Mouse (Mus musculus) heart, embryonic 16.5 days (tissue): ENCODE results near the gene Pold3. TPM values are rescaled to one million over a fixed set of nuclear protein-coding genes. Genes with fewer than 3 reads are reported as not detected.

Source experiments
- ATAC-seq: fragments of 200-750 bp; cut with Nextera tagmentation; replicated peaks from 2 replicates; pipeline ENCODE4 v1.8.0; 2017; ENCODE audit warnings: moderate number of reproducible peaks; ENCODE audit not compliant: insufficient read depth, low FRiP score; ENCODE audit errors: extremely low read depth
- H3K27ac ChIP-seq: fragments of 300-500 bp; sonication (generic); 2 replicates; pipeline ENCODE4 v1.5.1; 2014; ENCODE audit warnings: mild to moderate bottlenecking, low read length, control low read depth, moderate library complexity
- H3K27me3 ChIP-seq: fragments of 300-500 bp; sonication (generic); 2 replicates; pipeline ENCODE4 v1.6.1; 2014; ENCODE audit warnings: low read length, mixed read lengths; ENCODE audit not compliant: control insufficient read depth, insufficient read depth
- H3K36me3 ChIP-seq: fragments of 300-500 bp; sonication (generic); 2 replicates; pipeline ENCODE4 v1.6.1; 2014; ENCODE audit not compliant: control insufficient read depth, insufficient read depth
- H3K4me1 ChIP-seq: fragments of 300-500 bp; sonication (generic); 2 replicates; pipeline ENCODE4 v1.6.1; 2014; ENCODE audit warnings: low read length, mixed read lengths; ENCODE audit not compliant: control insufficient read depth, insufficient read depth
- H3K4me2 ChIP-seq: fragments of 300-500 bp; sonication (generic); 2 replicates; pipeline ENCODE4 v1.6.1; 2014; ENCODE audit warnings: low read depth, mild to moderate bottlenecking, control low read depth, low read length
- H3K4me3 ChIP-seq: fragments of 300-500 bp; sonication (generic); 2 replicates; pipeline ENCODE4 v1.5.1; 2014; ENCODE audit warnings: mild to moderate bottlenecking, control low read depth, low read length
- H3K9ac ChIP-seq: fragments of 300-500 bp; sonication (generic); 2 replicates; pipeline ENCODE4 v1.6.1; 2014; ENCODE audit warnings: low read length, control low read depth
- H3K9me3 ChIP-seq: fragments of 300-500 bp; sonication (generic); replicated peaks from 2 replicates; pipeline ENCODE4 v1.6.1; 2016; ENCODE audit warnings: low read length; ENCODE audit not compliant: control insufficient read depth
- WGBS: fragments of 180-500 bp; shearing (Covaris S2); extraction: QIAGEN DNeasy Blood & Tissue Kit; methylation state at CpG from one replicate; pipeline ENCODE4 v1.1.7; 2014; 5-methylcytosine and 5-hydroxymethylcytosine counted together
- polyA plus RNA-seq: library from polyadenylated mRNA; unstranded; fragments of >200 nt; fragmentation: Nextera tagmentation; extraction: Ambion mirVana; gene quantifications from 2 replicates; pipeline ENCODE4 v1.2.1, GENCODE M21; 2015

Pold3 gene
- polyA plus RNA-seq: 33.4 and 36.6 TPM in 2 replicates

DNA sequence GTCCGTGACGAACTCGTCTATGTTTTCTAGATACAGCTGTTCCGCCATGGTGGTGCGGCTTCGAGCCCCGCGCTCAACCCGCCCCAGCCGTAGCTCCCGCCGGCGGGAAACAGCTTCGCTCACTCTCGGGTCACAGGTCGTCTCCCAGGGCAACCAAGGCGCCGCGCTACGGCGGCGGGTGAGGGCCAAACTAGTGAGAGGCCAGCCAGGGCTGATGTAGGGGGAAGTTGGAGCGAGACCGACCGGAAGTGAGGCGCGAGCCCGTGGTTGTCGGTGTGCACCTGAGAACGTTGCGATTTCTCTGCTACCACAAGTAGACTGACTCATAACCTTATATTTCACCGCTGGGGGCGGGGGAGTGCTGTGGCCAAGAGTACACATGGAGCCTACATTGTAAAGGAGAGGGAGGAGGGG is at the start of gene Pold3:
TSS of gene Pold3 (minus strand) at position 190 of the 414 bp plus-strand sequence.
- Histone ChIP-seq H3K4me2 (peak within 1 kb of the TSS; percentile 66), H3K27ac (peak within 1 kb of the TSS; percentile 86), H3K27me3 (no peaks in the 10 kb centered on the region), H3K9me3 (no peaks in the 10 kb centered on the region), H3K4me3 (peak within 1 kb of the TSS; percentile 94), H3K36me3 (peaks cover 5% of the 10 kb centered on the region; the same call in 1 of the 2 replicates), H3K9ac (peak within 1 kb of the TSS; percentile 93), H3K4me1 (peaks cover 2% of the 10 kb centered on the region; the same call in 1 of the 2 replicates)
- ATAC-seq: peak; percentile 97
- WGBS: under 1% methylated on average over 33 of the region's 33 CpGs

DNA sequence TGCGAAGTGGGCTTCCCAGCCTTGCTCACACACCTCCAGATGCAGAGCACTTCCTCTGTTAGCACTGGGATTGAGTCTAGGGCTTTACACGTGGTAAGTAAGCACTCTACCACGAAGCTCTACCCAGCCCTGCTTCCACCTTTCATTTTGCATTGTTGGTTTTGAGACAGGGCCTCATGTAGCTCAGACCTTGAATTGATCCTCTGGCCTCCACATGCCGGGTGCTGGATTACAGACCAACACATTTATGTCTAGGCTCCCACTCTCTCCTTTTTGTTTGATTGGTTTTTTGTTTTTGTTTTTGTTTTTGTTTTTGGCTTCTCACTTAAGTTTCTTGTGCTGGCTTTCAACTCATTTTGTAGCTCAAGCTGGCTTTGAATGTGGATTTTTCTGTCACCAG is 49.4 kb upstream of the Pold3 start:
- no peaks in the 10 kb centered on the region for H3K36me3 ChIP-seq

DNA sequence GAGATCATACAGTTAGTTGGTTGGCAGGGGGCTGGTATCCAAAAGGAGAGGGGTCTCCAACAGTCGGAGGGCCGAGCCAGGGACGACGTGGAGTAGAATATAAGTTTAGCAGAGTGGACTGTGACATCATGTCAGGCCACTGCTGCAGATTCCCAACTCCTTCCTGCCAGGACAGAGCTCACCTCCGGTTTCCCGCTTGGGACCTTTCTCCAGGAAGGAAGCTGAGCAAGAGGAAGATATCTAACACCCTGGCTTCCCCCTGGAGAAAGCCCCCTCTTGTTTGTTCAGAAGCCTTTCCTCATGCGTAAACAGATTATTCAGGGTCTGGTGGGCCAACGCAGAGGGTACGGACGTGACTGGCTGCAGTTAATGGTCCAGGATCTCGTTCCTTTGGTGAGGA is 47.3 kb upstream of the Pold3 start:
- Histone ChIP-seq H3K27ac (0 out of 2 replicates have a peak overlapping the region, but pooled peaks have one; percentile 4), H3K4me1 (peaks cover under 1% of the 10 kb centered on the region; the same call in 1 of the 2 replicates), H3K4me2 (no peak overlapping the region), H3K9ac (no peak overlapping the region), H3K9me3 (no peaks in the 10 kb centered on the region), H3K4me3 (no peak overlapping the region), H3K36me3 (no peaks in the 10 kb centered on the region), H3K27me3 (no peaks in the 10 kb centered on the region)
- ATAC-seq: peak; percentile 45; the same call in 1 of the 2 replicates
- WGBS: 68% methylated on average over 11 of the region's 11 CpGs

More for the DNA sequence above, 49.4 kb upstream of the Pold3 start:
- no peak for ATAC-seq
- no peak overlapping the region for H3K9ac ChIP-seq
- no peak overlapping the region for H3K27ac ChIP-seq
- H3K4me3 ChIP-seq: no peak overlapping the region
- H3K4me2 ChIP-seq: no peak overlapping the region
- H3K4me1 ChIP-seq: no peaks in the 10 kb centered on the region
- WGBS: 53% methylated on average over 4 of the region's 4 CpGs
- no peaks in the 10 kb centered on the region for H3K27me3 ChIP-seq
- H3K9me3 ChIP-seq: no peaks in the 10 kb centered on the region

DNA sequence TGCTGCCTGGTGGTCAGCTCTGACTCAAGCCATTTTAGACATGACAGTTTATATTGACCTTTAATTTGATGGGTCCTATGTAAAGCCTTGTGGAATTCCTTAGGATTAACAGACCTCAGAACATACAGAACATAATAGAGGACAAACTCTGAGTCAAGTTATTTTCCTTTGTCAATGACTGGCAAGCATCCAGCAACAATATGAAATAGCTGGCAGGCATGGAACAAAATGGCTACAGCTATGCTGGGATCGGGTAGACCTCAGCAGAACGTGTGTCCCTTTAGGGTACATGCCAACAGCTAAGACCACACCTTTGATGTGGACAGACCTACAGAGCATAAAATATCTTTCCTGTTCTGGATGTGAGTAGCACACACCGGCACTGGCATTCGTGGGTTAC is 42.1 kb upstream of the Pold3 start:
- no peaks in the 10 kb centered on the region for H3K27me3 ChIP-seq
- 65% methylated on average over 4 of the region's 4 CpGs for WGBS
- H3K27ac ChIP-seq: no peak overlapping the region
- no peak overlapping the region for H3K9ac ChIP-seq
- no peak overlapping the region for H3K4me2 ChIP-seq
- no peak overlapping the region for H3K4me3 ChIP-seq
- ATAC-seq: no peak
- no peaks in the 10 kb centered on the region for H3K9me3 ChIP-seq
- H3K4me1 ChIP-seq: peaks cover 8% of the 10 kb centered on the region; the same call in 1 of the 2 replicates
- H3K36me3 ChIP-seq: no peaks in the 10 kb centered on the region

DNA sequence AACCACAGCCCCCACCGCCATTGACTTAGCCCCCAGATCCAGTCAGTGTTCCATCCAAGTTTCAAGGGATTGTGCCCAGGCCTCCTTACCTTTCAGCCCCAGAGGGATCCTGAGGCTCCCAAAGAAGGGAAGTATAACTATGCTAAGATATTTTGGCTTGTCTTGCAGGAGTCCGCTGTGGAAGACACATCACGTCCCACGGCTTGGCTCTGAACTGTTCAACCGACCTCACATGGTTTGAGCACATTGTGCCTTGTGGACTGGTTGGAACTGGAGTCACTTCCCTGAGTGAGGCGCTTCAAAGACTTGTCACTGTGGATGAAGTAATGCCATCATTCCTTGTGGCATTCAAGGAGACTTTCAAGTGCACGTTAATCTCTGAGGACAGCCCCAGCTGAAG is 38.6 kb upstream of the Pold3 start:
- WGBS: 69% methylated on average over 7 of the region's 7 CpGs
- H3K4me3 ChIP-seq: peak overlapping the region; percentile 96
- no peaks in the 10 kb centered on the region for H3K36me3 ChIP-seq
- no peaks in the 10 kb centered on the region for H3K27me3 ChIP-seq
- no peaks in the 10 kb centered on the region for H3K9me3 ChIP-seq
- peak overlapping the region; percentile 98 for H3K4me2 ChIP-seq
- H3K27ac ChIP-seq: peak overlapping the region; percentile 98
- peak overlapping the region; percentile 97 for H3K9ac ChIP-seq
- peaks cover 8% of the 10 kb centered on the region; the same call in 1 of the 2 replicates for H3K4me1 ChIP-seq
- ATAC-seq: no peak

DNA sequence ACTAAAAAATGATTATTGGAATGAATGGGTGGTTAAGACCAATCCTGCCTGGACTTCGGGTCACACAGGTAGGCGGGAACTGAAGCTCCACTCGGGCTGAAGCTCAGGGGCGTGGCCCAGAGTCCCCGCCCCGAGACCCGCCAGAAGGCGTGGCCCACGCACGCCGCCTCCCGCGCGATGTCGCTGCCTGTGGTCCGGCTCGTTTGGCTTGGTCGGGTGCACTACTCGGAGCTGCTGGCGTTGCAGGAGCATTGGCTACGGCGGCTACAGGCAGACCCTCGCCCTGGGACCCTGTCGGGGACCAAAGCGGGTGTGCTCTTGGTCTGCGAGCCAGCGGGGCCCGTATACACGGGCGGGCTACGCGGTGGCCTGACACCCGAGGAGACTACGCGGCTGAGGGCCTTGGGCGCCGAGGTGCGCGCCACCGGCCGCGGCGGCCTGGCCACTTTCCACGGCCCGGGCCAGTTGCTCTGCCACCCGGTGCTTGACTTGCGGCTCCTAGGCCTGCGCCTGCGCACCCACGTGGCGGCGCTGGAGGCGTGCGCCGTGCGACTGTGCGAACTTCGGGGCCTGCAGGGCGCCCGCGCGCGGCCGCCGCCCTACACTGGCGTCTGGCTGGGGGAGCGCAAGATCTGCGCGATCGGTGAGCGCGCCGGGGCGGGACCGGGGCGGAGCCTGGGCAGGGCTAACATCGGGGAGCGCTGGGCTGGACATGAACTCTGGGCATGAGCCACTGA is 37.9 kb upstream of the Pold3 start, which contains the start of gene Lipt2:
TSS of gene Lipt2 (plus strand) at position 173 of the 737 bp plus-strand sequence.
- peak within 1 kb of the TSS; percentile 96 for H3K4me3 ChIP-seq
- ATAC-seq: peak; percentile 98
- H3K36me3 ChIP-seq: no peaks in the 10 kb centered on the region
- peak within 1 kb of the TSS; percentile 97 for H3K9ac ChIP-seq
- peak within 1 kb of the TSS; percentile 98 for H3K4me2 ChIP-seq
- H3K4me1 ChIP-seq: peaks cover 8% of the 10 kb centered on the region; the same call in 1 of the 2 replicates
- WGBS: under 1% methylated on average over 78 of the region's 78 CpGs
- peak within 1 kb of the TSS; percentile 98 for H3K27ac ChIP-seq
- no peaks in the 10 kb centered on the region for H3K9me3 ChIP-seq
- no peaks in the 10 kb centered on the region for H3K27me3 ChIP-seq

DNA sequence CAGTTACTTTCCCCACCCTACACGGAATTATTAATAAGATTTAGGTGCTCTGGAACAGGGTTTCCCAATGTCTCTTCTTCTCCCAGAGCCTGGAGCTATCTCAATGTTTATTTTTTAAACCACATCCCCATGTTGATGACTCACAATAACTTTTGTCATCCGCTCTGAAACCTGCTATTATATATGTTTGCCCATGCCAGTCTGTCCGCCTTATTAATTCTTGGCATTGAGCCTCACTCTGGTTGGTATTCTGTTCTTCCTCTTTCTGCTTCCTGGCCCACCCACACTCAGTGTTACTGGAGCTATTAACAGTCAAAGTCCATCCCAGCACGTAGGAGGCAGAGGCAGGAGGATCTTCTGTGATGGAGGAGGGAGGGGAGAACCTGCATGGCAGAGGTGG is 36.3 kb upstream of the Pold3 start:
- Histone ChIP-seq H3K4me1 (peaks cover 4% of the 10 kb centered on the region; the same call in 1 of the 2 replicates), H3K27me3 (no peaks in the 10 kb centered on the region), H3K36me3 (no peaks in the 10 kb centered on the region), H3K4me3 (no peak overlapping the region), H3K9me3 (no peaks in the 10 kb centered on the region), H3K9ac (no peak overlapping the region), H3K27ac (no peak overlapping the region), H3K4me2 (no peak overlapping the region)
- ATAC-seq: no peak
- 71% methylated on average over 4 of the region's 4 CpGs for WGBS

DNA sequence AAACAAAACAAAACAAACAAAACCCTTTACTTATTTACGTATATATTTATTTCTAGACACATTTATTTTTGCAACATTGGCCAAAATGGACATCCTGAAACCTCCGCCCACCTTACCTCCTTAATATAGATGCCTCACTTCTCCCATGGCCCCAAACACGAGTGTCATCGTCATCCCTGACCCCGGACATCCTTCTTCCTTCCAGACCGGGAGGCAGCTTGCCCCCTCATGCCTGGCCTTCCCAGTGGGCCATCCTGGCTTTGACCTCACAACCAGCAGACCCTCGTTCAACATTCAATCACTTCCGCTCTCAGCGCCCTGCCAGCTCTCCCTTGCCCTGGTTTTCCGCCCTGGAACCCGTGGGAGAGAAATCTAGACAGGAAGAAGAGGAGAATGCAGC is 29.3 kb upstream of the Pold3 start:
- Histone ChIP-seq H3K4me2 (no peak overlapping the region), H3K4me1 (no peaks in the 10 kb centered on the region), H3K9ac (no peak overlapping the region), H3K4me3 (no peak overlapping the region), H3K36me3 (no peaks in the 10 kb centered on the region), H3K27ac (no peak overlapping the region; the same call in 1 of the 2 replicates), H3K27me3 (no peaks in the 10 kb centered on the region), H3K9me3 (no peaks in the 10 kb centered on the region)
- ATAC-seq: no peak
- 76% methylated on average over 11 of the region's 11 CpGs for WGBS

DNA sequence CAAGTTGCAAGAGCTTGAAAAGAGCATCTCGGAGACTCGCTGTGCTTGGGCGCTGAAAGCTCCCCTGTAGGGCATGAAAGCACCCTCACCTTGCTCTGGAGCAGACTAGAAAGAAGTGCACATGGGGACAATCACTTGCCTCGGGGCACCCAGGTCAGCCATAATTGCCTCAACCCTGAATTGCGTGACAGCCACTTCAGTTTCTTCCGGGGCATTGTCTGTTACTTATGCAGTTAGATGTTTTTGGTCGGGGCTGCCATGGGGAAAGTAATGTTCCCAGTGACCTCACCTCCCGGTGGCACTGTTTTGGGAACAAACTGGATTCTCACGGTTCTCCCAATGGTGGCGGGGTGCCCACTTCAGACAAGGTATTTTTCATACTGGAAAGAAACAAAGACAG is 28.7 kb upstream of the Pold3 start:
- Histone ChIP-seq H3K9me3 (no peaks in the 10 kb centered on the region), H3K36me3 (no peaks in the 10 kb centered on the region), H3K9ac (no peak overlapping the region), H3K4me1 (no peaks in the 10 kb centered on the region), H3K27ac (no peak overlapping the region; the same call in 1 of the 2 replicates), H3K4me3 (no peak overlapping the region; the same call in 1 of the 2 replicates), H3K27me3 (no peaks in the 10 kb centered on the region), H3K4me2 (no peak overlapping the region)
- WGBS: 54% methylated on average over 10 of the region's 10 CpGs
- no peak for ATAC-seq
